Mouse (Mus musculus): ENCODE data around the gene Rhof.

Rhof gene

DNA sequence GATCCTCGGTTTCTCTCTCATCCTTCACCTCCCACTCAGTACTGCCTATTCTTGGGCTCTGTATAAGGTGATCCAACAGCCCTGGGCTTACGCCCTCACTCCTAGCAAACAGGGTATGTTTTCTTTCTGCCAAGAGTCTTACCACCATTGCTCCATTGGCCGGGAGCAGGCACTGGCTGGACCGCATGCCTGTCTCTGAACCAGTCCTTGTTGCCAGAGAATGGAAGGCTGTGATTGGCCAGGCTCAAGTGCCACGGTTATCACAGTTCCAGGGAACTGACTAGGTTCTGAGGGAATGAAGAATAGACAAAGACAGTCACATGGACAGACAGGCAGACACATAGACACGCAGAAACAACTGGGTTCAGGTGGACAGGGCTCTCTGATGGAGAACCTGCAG, 27.7 kb downstream of the Rhof start:
- DNase-seq, result no peak

DNA sequence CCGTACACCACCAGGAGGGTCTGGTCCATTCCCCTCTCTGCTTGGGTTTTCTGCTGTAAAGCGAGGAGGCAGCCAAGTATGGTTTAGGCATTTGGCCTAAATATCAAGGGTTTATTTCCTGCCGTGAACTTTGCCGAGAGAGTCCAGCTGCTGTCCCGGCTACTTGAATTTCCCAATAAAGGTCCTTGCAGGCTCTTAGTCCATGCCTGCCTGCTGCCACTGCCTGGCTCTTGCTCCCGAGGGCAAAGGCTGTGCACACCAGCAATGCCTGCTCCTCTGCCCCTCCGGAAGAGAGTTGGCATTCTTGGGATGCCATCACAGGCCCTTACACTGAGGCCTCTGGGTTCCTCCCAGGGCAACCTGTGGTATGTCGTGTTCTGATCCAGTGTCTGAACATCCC, 28.9 kb downstream of the Rhof start:
- no peak for DNase-seq

DNA sequence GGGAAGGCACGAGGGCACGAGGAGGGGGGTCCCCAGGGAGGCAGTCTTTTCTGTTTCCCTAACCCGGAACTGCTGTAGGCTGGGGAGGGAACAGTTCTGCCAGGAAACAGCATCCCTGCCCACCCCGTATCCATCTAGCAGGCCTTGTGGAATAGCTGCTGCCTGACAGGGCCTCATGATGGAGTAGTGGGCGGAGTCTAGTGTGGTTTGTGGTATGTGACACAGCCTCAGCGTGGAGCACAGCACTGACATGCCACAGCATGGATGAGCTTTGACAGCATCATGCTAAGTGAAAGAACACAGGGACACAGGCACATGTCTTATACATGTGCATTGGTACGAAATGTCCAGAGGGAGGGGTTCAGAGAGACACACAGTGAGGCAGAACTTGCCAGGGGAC, 30.1 kb downstream of the Rhof start:
- DNase-seq, result no peak

DNA sequence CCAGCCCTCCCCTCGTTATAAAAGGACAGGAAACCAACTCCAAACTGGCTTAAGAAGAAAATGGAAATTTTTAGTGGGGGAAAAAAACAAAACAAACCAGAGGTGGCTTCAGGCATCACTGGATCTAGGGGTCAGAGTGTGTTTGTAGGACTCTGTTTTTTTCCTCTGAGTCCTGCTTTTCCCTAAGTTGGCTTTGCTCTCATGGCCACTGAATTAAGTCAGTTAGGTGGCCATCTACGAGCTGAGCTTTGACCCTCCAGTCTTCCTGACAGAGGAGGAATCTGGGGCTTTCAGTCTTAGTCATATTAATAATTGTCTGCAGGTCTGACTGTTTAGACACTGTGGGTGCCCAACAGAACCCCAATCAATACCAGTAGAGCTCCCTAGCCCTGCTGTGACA, 34.0 kb downstream of the Rhof start:
- no peak for DNase-seq

DNA sequence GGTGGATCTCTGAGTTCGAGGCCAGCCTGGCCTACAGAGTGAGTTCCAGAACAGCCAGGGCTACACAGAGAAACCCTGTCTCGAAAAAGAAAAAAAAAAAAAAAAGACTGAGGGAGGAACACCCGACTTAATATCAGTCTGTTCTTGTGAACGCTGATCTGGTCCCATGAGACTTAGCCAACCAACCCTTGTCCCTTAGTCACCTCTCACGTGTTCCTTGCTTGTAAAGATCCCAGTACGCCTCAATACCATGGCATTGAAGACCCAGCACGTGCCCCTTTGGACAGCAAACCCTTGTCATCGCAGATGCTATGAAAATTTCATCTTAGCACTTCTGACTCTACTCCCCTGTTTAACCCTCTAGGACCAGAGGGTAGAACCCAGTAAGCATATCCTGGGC, 36.2 kb downstream of the Rhof start:
- no peak for DNase-seq

DNA sequence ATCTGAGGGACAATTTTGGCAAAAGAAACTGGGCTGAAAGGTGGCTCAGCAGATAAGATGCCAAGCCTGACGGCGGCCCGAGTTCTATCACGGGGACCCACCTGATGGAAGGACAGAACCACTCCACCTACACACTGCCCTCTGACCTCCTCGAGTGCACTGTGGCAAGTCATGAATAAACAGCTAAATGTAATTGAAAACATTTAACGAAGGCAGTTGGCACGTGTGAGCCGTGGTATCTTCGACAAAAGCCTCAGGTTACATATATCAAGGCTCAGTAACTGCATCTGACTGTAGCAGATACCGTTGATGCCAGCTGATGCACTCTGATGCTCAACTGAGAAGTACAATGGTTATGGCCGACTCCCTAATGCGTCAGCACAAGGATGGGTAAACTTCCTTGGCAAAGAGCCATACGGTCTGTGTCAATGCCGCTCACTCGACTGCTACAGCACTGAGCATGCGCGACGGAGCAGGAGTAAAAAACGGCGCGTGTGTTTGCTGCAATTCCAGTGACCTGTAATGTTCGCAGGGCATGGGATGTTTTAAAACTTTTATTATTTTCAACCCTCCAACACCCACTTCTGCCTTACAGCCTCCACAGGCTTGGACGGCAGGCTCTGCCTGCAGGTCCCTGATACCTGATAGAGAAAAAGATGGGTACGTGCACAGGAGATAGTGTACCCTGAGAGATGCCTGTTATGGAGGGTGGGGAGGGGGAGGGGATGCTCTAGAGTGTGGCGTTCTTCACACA, 38.1 kb downstream of the Rhof start:
- DNase-seq, result peak in 1 of 2 experiments; percentile 29

DNA sequence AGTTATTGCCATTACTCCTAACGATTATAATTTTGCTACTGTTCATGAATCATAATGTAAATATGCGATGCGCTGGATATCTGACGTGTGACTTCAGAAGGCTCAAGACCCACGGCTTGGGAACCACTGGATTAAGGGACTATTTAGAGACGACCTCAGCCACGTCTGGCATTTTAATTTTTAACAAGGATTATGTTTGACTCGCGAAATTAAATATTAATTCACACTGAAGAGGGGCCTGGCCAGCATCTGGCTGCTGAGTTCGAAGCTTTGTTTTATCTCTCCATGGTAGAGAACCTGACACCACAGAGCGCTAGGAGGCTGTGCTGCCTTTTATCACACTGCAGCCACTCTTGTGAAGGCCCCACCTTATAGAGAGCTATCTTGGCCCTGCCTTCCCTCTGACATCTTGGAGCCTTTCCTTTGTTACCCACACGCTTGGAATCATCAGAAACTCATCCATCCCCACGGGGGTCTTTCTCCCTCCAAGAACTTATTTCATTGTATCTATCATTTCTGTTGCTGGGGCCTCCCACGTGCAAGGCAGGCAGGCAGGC, 39.3 kb downstream of the Rhof start:
- DNase-seq, result no peak

DNA sequence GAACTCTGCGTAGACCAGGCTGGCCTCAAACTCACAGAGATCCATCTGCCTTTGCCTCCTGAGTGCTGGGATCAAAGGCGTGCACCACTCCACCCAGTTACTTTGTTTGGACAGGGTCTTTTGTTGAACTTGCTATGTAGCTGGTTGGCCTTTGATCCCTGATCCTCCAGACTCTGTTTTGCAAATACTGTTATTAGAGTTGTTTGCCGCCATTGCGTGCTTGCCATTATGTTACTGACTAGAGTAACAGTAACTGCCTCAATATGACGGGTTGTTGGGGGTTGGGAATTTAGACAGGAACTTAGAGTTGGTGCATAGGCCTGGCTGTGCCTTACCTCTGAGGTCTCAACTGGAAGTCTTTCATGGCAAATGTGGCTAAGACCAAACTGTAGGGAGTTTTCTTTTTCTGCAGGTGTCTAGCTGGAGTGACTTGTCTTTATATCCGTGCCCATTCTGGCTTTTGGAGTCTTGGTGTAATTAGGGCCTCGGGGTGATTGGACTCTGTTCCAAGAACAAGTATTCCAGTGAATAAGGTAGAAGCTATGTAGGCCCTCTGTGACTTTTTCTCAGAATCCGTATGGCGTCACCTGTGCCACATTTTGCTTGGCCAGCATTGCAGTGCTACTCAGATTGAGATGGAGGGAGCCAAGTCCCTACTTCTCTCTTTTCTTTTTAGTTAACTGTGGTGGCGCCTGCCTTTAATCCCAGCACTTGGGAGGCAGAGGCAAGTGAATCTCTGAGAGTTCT, 41.8 kb downstream of the Rhof start:
- no peak for DNase-seq

DNA sequence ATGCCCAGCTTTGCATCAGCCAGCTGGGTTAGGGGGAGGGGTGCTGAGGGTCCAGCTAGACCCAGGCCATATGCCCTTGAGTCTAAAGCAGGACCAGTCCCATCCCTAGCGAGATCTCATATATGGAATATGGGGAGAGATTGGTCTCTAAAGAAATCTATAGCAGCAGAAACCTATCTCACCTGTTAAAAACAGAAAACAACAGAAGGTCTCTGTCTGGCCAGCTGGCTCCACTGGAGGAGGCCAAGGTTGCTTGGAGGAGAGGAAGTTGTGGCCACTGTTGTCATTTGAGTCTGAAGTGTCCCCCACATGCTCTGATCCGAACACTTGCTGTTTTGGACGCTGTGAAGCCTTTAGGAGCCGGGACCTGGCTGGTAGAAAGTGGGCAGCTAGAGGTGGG, 43.7 kb downstream of the Rhof start:
- peak; percentile 30 to 36 for DNase-seq

DNA sequence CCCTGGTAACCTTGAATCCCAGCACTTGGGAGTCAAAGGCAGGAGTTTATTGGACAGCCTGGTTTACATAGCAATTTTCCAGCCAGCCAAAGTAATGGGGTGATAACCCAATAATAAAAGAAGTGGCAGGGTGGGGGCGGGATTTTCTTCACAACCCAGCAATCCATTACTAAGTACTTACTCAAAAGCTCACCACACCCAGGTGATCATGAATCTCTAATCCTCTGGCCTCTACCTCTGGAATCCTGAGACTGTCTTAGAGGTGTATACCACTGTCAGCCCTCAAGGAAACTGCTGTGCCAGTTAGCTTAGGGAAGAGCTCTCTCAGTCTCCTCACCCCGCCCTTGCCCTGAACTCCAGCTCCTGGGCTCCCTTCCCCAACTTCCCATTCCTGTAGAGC, 46.0 kb downstream of the Rhof start:
- DNase-seq, result no peak

DNA sequence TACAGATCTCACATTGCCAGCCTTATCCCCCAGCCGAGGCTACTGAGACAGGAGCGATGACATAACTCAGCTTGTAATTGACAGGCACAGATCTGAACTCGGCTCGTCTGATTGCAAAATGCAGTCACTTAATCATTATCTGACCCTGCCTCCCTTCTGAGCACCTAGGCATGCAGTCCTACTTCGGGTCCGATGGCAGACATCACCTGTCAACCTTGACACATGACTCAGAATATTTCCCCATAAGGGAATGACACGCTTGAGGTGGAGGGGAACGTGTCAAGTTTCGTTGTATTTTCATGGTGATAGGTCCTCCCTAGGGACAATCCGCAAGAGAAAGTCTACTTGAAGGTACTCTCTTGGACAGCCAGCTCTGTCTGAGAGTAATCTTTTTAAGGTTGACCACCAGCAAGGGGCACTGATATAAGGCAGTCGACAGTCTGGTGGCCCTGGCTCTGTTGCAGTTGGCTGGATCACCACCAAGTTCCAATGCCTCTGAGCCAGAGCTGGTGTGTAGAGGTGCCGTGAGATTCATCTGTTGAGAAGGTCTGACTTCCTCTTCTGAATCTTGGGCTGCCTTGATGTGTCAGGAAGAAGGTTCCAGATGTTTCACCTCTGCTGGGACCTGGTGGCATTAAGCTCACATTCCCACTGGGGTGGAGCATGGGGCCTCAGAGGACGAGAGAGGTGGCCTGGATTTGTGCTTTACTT, 49.0 kb downstream of the Rhof start:
- peak; percentile 60 to 70 for DNase-seq

DNA sequence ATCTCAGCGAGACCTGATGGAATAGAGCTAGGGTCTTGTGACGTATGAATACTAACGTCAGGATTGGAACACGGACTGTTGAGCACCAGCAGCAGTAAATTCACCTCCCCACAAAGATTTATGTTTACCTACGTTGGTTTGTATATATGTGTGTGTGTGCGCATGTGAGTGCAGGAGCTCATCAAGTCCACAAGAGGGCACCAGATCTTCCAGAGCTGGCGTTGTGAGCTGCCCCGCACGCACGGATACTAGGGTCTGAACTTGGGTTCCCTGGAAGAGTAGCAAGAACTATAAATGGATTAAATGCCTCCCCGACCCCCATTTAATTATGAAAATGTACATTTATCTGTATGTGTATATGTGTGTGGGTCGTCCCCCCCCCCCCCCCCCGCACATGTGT, 52.0 kb downstream of the Rhof start:
- DNase-seq, result no peak

DNA sequence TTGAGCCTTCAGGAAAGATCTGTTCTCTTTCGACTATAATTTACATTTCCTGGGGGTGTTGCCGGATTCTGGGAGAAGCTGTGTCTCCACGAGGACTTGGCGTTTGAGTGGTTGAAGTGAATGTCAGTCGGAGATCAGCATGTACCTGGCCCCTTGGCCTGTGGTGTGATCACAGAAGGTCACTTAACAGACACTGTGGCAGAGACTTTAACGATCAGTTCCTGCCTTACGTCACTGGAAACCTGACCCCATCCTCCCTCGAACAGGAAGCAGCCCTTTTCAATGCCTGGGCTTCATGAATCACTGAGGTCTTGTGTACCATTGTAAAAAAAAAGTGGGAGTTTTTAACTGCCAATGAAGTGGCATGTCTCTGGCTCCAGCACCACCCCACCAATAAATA, 52.5 kb downstream of the Rhof start:
- no peak for DNase-seq

DNA sequence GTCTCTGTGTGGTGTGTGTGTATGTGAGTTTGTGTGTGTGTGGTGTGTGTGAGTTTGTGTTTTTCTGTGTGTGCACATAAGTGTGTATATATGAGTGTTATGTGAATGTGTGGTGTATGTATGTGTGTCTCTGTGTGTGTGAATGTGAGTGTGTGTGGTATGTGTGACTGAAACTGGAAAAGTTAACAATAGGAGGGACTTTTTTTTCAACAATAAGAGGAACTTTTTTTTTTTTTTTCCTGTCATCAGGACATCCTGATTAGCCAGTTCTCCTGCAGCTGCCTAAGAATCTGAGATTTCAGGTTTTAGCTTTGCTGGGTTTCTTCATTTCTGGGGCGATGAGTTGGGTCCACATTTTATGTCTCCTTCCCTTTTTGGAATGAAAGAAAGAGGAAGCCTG, 52.9 kb downstream of the Rhof start:
- DNase-seq, result no peak

DNA sequence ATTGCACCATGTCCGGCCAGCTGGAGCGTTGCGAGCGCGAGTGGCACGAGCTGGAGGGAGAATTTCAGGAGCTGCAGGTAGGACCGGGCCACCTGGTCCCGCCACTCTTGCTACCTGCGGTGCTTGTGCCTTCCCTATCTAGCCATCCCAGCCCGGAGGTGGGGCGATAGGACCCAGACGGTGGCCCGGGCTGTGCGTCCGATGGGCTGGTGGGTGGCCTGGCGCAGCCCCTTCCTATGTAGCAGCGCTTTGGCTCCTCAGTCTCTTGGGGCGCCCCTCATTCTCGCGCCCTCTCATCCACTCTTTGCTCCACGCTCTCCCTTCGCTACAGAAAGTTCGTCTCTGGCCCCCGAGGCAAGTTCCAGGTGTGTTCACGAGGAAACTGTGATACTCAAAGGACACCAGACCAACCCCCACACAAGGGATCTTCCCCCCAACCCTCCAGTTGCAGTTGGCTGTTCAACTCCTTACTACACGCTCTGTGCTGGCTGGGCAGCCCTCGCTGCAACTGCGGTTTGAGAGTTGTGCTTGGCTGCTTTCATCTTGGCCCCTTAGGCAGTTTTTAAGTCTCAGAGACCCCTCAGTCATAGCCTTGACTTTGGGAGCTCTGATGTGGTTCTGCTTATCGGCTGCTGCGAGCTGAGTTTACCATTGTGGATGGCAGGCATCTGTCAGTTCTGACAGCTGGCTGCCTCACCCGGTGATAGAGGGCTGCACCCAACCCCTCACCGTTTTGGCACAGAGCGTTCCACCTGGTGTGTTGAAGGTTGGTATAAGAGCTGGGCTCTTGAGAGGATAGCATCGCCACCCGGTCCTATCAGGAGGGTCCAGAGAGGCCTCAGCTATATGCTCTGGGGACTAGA, 55.8 kb downstream of the Rhof start:
- DNase-seq, result peak in 1 of 2 experiments; percentile 53

DNA sequence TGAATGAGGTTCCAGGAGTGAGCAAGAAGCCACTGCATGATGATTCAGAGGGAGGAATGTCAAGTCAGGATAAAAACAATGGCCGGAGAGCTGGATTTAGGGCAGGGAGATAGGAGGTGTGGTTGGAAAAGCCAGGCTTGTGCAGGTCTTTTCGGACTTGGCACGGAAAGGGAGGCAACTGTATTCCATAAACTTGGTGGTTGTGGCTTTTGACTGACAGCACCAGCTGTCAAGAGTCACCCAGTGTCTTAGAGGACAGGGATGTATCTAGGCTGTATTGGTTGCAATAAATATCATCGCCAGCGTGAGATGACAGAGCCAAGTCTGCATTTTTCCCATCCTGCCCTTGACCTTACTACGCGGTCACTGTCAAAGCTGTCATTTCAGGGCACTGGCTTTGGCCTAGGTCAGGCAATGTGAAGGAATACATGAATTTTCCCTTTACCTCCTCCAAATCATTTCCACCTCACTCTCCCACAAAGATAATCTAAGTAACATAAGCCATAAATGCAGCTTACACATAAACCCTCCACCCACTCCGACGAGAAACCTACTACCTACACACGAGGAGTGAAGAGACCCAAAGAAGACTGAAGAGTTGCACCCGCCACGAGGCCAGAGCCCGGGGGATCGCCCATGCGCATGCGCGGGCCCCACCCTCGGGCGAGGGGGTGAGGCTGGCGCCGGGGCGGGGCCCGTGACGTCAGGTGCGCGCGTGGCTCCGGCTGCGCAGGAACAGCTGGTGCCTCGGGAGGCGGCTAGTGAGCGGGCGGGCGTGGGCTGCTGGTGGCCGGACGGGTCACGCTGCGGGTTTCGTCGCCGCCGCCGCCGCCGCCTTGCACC, 56.7 kb downstream of the Rhof start:
- peak; percentile 95 to 98 for DNase-seq

DNA sequence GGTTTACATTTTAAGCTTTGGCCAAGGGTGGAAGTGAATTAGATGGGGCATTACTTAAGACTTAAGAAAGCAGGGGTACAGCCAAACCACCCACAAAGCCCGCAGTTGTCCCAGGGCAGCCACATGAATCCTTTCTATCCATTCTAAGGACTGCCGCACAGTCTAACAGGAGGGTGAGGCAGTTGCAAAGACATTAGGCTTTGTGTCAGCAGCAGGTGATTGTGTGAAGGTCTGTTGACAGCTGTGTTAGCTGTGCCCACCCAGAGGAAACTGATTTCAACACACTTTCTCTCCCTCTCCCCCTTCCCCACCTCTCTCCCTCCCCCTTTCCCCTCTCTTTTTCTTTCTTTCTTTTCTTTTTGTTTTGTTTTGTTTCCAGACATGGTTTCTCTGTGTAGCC, 63.8 kb downstream of the Rhof start:
- no peak for DNase-seq

DNA sequence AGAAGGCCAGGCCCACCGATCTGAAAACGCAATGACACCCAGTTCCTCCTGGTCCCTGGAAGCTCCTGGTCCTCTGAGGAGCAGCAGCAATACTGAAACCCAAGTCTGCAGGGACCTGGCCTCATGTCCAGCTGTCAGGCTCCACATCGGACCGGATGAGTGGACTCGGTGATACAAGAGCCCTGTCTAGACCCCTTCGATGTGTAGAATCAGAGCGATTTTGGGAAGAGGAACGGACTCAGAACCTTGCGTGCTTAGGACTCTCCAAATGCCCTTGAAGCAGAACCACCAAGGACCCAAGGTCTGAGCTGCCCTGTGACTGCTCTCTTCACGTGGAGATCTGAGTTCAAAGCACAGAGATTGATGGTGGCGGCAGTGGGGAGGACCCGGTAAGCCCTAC, 64.4 kb downstream of the Rhof start, which contains the start of gene Tmem120b:
TSS of gene Tmem120b (plus strand) at position 301 of the 400 bp plus-strand sequence.
- DNase-seq, result no peak

DNA sequence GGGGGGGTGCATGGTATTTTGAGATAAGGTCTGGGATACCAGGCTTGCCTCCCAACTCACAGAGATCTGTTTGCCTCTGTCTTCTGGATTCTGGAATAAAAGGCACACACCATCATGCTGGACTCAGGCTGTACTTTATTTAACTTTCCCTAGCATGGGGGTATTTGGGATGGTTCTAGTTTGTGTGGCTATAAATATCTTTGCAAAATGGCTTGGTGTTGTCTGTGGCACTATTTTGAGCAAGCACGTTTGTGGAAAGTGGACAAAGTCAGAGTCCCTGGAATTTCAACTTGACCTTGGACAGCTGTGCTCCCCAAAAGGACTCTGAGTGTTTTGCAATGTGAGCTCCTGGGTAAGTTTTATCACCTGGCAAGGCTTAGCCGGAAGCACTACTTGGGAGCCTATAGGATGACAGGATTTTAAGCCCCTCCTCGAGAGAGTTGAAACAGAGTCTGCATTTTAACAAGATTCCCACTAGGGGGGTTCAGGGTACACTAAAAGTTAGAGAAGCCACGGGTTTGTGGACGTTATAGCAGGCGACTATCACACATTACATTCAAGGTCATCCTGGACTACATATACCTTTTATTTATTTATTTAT, 65.0 kb downstream of the Rhof start:
- DNase-seq, result no peak

DNA sequence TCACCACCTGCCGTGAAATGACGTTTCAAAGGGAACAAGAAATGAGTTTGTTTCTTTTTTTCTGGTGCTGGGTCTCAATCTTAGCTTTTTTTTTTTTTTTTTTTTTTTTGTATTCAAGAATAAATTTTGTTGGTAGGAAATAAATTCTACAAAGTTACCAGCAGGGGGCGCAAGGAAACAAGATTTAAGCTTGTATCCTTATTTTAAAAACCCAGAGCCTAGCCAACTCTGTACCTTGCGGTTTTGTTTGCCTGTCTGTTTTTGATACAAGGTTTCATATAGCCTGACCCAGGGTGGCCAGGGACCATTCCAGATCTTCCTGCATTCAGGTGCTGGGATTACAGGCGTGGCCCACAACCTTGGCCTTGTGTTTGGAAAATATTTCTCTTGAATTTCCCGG, 68.3 kb downstream of the Rhof start:
- peak; percentile 88 for DNase-seq

DNA sequence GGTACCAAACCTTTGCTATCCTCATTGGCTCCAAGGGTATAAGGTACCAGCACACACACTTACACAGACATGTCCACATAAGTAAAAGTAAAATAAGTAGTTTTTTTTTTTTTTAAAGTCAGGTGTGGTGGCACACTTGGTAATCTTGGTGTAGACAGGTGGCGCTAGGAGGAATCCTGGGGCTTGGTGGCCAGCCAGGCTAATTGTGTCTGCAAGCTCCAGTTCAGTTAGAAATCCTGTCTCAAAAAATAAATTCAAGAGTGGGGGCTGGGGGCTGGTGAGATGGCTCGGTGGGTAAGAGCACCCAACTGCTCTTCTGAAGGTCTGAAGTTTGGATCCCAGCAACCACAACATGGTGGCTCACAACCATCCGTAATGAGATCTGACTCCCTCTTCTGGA, 69.4 kb downstream of the Rhof start:
- peak; percentile 46 to 61 for DNase-seq

Measured in cerebellum, postnatal 14 days (tissue).